Mouse (Mus musculus) olfactory bulb, adult 2 months (tissue): ENCODE measurements at regions not wholly inside any gene's neighbourhood (a gene's known extent, or its start where the extent isn't known, plus 50 kb on each side); places are given as distances from the start of the nearest gene placed in this dataset.

ENCODE experiments used
- CTCF ChIP-seq: fragments of 200-500 bp; IDR thresholded peaks from 2 replicates; pipeline ENCODE4 v1.5.1; 2012; ENCODE audit warnings: low read depth, mild to moderate bottlenecking, low read length, moderate library complexity; ENCODE audit not compliant: insufficient read depth
- POLR2A ChIP-seq: fragments of 200-500 bp; IDR thresholded peaks from 2 replicates; pipeline ENCODE4 v1.6.1; 2012; ENCODE audit warnings: mild to moderate bottlenecking, low read depth, low read length, moderate library complexity; ENCODE audit not compliant: insufficient read depth

- TF ChIP-seq CTCF (peak; percentile 77; the same call in 1 of the 2 replicates), POLR2A (no peak)
Observed at GRCm38 (mm10) chr3:121104571-121105407, 66.7 kb downstream of the Rwdd3 start.
